Mouse (Mus musculus) cortical plate, adult 2 months (tissue): Measurements from ENCODE around the gene Lrfn1.

ENCODE experiments used
- CTCF ChIP-seq: fragments of 200-500 bp; IDR thresholded peaks from 2 replicates; pipeline ENCODE4 v1.5.1; 2011; ENCODE audit warnings: mild to moderate bottlenecking, control low read depth, low read length; ENCODE audit not compliant: insufficient read depth; ENCODE audit errors: extremely low read depth
- POLR2A ChIP-seq: fragments of 200-500 bp; IDR thresholded peaks from 2 replicates; pipeline ENCODE4 v1.6.1; 2011; ENCODE audit warnings: mild to moderate bottlenecking, low read length, control low read depth; ENCODE audit not compliant: insufficient read depth; ENCODE audit errors: extremely low read depth

- TF ChIP-seq CTCF (no peak), POLR2A (no peak)
Measured at GRCm38 (mm10) chr7:28451531-28452360, at the start of gene Lrfn1.
